Mouse (Mus musculus) CH12.LX (cell line): ENCODE results near the gene Cdk14.

ENCODE experiments used
- CTCF ChIP-seq, 2 experiments: IDR thresholded peaks in 1 of 2; conservative IDR thresholded peaks in 1 of 2; 2 replicates each; pipeline ENCODE4 v1.5.1; 2011 to 2012; ENCODE audit warnings: low read depth in 2 of 2, low read length in 2 of 2, improper control_type of control experiment in 1 of 2, inconsistent platforms in 1 of 2, mild to moderate bottlenecking in 1 of 2, moderate library complexity in 1 of 2
- EP300 ChIP-seq: IDR thresholded peaks from 2 replicates; pipeline ENCODE4 v1.6.1; 2011; ENCODE audit warnings: low read length, improper control_type of control experiment
- HCFC1 ChIP-seq: IDR thresholded peaks from 2 replicates; pipeline ENCODE4 v1.6.1; 2012; ENCODE audit warnings: low read depth, mild to moderate bottlenecking, inconsistent platforms, low read length, improper control_type of control experiment
- POLR2A ChIP-seq: IDR thresholded peaks from 2 replicates; pipeline ENCODE4 v1.6.1; 2011; ENCODE audit warnings: low read depth, mild to moderate bottlenecking, improper control_type of control experiment, low read length
- RAD21 ChIP-seq: IDR thresholded peaks from 2 replicates; pipeline ENCODE4 v1.6.1; 2011; ENCODE audit warnings: low read depth, mild to moderate bottlenecking, low read length, improper control_type of control experiment, moderate library complexity
- RCOR1 ChIP-seq: conservative IDR thresholded peaks from 2 replicates; pipeline ENCODE4 v1.6.1; 2012; ENCODE audit warnings: low read depth, mild to moderate bottlenecking, inconsistent platforms, low read length, improper control_type of control experiment
- USF2 ChIP-seq: conservative IDR thresholded peaks from 2 replicates; pipeline ENCODE4 v1.6.1; 2011; ENCODE audit warnings: low read depth, low read length, improper control_type of control experiment

GRCm38 (mm10) chr5:5240121-5240520 is 180.0 kb downstream of the Cdk14 start:
- no peak for TF ChIP-seq HCFC1
- no peak for TF ChIP-seq RAD21
- no peak for TF ChIP-seq CTCF (conservative IDR thresholded peaks at IDR 0.05 in 1 of 2, IDR thresholded peaks at IDR 0.05 in 1 of 2; ENCODE audit: low read depth in 2 of 2, low read length in 2 of 2)
- no peak for TF ChIP-seq EP300
- TF ChIP-seq USF2: no peak
- no peak for TF ChIP-seq POLR2A
- no peak for TF ChIP-seq RCOR1
